Mouse (Mus musculus) testis, adult 2 months (tissue): ENCODE measurements around the gene Eddm3b.

Source experiments
- CTCF ChIP-seq: fragments of 200-500 bp; IDR thresholded peaks from 2 replicates; pipeline ENCODE4 v1.5.1; 2012; ENCODE audit warnings: low read depth, mild to moderate bottlenecking, inconsistent platforms, low read length, moderate library complexity; ENCODE audit not compliant: control insufficient read depth, insufficient read depth, insufficient replicate concordance
- POLR2A ChIP-seq: fragments of 200-500 bp; IDR thresholded peaks from 2 replicates; pipeline ENCODE4 v1.6.1; 2012; ENCODE audit warnings: low read depth, mild to moderate bottlenecking, inconsistent platforms, low read length, moderate library complexity; ENCODE audit not compliant: control insufficient read depth

DNA sequence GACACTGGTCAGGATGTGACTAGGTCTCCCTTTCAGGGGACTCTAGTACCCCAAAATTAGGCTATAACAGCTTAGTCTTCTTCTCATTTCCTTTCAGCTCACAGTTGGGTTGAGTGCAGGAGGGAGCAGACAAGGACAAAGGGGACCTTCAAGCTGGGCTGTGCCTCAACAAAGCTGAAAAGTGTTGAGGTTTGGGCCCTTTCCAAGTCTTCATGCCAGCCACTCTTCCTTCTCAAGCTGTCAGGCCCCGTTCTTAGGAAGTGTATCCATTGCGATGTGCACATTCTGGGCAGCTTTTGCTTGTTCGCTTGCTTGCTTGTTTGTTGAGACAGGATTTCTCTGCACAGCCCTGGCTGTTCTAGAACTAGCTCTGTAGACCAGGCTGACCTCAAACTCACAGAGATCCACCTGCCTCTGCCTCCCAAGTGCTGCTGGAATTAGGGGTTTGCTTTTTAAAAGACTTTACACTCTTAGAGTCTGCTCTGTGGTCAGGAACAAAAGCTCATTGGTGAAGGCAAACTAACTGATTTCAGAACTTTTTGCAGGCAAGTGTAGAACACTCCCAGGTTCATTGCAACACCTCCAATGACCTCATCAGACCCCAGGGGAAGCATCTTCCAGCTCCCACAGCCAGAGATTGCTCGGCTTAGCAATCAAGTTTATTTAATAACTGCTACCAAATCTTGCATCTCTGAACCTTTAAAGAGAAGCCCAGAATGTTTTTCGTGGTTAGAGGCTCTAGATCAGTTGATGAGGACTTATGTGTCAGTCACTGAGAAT lies 19.9 kb upstream of the Eddm3b start:
- no peak for TF ChIP-seq CTCF
- no peak for TF ChIP-seq POLR2A
